Mouse (Mus musculus): ENCODE data around the gene Atg4d. TPM values are rescaled to one million over a fixed set of nuclear protein-coding genes. Genes with fewer than 3 reads are reported as not detected.

Gene Atg4d
- 28.1 and 29.4 TPM in 2 replicates for polyA plus RNA-seq (2012; rRNA removed)

DNA sequence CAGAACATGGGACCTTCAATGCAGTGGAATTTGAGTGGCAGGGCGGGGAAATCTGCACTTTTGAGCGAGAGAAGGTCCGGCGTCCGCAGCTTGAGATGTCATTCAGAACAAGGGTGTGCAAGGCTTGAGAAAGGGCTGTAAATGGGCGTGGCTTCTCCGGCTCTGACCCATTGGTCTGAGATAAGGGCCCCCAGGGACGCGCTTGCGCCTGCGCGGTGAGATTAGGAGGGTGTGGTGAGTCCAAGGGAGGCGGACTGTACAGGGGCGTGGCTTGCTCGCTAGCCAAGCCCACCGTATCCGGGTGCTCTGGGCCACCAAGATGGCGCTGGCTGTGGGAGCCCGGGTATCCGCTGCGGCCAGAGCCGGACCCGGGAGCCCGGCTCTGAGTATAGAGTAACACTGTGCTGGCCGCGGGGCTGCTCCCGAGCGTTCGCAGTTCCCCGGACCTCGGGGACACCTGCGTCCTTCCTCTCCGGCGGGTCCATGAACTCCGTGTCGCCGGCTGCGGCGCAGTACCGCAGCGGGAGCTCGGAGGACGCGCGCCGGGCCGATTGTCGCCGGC, at the start of gene Atg4d:
Atg4d (plus strand) TSS at position 294 of the 562 bp plus-strand sequence.

DNA sequence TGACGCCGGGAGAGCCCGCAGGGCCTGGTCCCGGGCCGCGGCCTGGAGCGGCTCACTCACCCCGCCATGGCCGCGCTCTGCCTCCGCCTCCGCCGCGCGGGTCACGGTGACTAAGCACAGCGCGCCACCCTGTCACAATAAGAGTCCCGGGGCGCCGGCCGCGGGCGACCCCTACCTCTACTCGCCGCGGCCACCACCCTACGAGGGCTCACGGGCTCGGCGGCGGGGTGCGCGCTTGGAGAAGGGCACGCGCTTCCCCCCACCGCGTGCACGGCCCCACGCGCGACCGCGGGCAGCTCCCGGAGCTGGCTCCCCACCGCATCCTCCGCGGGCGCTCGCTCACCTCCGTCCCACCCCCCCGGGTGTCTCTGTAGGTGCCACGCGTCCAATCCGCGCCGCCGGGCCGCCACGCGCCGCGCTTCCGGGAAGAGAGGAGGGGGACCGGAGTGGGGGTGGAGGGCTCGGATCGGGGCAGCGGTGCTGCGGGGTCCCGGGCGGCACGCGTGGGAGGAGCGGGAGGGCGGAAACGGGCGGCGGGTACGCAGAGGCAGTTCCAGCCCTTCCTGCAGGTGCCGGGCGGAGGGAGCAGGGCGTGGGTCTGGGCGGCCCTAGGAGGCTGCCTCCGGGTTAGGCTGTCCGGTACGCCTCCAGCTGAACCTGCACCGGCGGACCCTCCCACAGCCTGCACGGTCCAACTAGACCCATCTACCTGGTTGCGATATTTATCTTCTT, 26.2 kb upstream of the Atg4d start, which contains the start of gene Keap1:
Keap1 (minus strand) TSS at position 629 of the 732 bp plus-strand sequence.

GRCm38 (mm10) chr9:21248326-21248725, 16.8 kb upstream of the Atg4d start, which contains the start of gene S1pr5:
TSS of gene S1pr5 (minus strand) at chr9:21248443.

DNA sequence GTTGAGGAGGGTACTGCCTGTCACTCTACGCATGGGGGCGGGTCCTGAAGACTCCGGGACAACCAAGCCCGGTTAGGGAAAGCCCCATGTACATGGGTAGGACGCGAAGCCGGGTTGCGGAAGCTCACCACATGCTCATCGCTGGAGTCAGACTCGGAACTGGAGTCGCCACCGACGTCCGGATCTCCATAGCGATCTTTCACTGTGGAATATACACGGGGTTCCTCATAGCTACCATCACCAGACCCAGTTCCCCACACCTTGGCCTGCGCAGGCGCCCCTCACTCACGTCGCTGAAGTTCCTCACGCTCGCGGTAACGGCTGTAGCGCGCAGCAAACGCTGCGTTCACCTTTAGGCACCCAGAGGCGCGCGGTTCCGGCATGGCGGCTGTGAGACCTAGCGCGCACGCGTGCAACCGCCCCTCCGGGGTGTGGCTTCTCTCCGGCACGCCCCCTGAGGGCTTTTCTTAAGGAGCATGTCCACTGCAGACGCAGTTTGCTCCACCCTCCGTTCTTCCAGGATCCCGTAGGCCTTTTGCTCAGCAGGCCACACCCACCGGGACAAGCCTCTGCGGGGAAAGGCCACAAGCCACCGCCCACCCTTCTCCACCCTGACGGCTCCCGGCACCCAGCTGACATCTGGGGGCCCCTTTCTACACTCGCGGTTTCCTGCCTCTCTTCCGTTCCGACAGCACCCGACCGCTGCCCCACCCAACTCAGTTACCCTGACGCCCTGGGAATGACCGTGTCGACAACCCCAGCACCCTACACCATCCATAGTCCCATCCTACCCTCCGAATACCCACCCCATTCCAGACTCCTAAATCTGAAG, 22.7 kb downstream of the Atg4d start, which contains the start of gene Kri1:
Kri1 (minus strand) TSS at position 399 of the 832 bp plus-strand sequence.

GRCm38 (mm10) chr9:21291022-21291787, 26.1 kb downstream of the Atg4d start, which contains the start of gene Cdkn2d:
TSS of gene Cdkn2d (minus strand) at chr9:21291407.

DNA sequence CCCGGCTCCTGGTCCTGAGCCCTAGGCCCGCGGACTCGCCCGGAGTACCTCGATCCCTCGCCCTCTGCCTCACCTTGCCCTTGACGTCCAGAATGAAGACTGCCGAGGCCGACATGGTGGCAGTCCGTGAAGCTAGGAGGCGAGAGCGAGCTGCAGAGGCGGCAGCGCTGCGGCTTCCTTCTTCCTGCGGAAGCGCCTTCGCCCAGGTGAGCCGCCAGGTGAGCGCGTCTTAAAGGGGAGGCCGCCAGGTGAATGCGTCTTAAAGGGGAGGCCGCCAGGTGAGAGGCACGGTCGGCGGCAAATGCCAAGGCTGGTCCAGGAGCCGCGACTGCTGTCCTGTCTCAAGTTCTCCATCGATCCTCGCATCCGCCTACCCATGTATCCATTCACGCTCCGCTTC, 47.0 kb downstream of the Atg4d start, which contains the start of gene Ap1m2:
Ap1m2 (minus strand) TSS at position 204 of the 400 bp plus-strand sequence.

DNA sequence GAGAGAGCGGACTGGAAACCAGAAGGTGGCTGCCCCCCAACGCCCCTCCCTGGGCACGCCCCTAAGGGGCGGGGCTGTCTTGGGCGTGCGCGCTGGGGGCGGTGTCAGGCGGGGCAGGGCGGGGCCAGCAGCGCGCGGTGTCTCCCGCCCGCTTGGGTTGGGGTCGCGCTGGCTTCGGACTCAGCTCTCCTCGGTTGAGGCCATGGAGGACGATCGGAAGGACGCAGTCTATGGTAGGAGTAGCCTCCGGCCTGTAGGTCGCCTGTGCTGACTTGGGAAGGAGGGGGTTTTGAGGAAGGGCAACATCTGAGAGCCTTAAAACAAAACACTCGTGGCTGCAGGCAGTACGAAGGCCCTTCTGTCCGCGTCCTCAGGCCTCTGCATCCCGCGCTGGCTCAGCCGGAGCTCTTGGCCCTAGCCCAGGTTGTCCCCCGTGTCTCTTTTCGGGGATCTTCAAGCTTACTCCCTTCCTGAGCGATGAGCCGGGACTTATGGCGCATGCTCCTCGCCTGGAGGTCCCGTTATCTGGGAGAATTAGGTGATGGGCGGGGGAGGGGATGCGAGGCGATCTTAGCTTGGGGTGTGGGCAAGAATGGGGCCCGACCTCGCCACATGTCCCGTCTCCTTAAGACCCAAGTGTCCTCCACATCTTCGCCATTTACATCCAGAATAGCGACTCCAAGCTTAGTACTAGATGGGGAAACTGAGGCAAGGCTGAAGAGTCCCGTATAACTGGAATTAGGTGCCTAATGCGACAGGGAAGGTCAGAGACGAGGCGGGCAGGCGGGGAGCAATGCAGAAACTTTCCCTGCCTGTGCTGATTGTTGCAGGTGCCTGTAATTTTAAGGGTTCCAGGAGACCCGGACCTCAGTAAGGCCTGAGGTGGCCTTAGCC, 55.8 kb downstream of the Atg4d start, which contains the start of gene Slc44a2:
Slc44a2 (plus strand) TSS at position 80 of the 894 bp plus-strand sequence.

Other genes with a start within 250 kb of the Atg4d start
- 10.1 and 10.5 TPM in 2 replicates for gene Icam1, start 249.3 kb upstream of the Atg4d start, polyA plus RNA-seq (2012; rRNA removed)
- 20.4 and 20.9 TPM in 2 replicates for gene Icam4, start 235.9 kb upstream of the Atg4d start, polyA plus RNA-seq (2012; rRNA removed)
- gene Icam5, start 233.2 kb upstream of the Atg4d start, polyA plus RNA-seq (2012; rRNA removed): 0.29 and 0.32 TPM in 2 replicates
- 0.14 TPM in 1 of 2 replicates, not detected in the other for gene Zglp1, start 198.2 kb upstream of the Atg4d start, polyA plus RNA-seq (2012; rRNA removed)
- 0.42 TPM in 2 replicates for gene Gm49373, start 192.2 kb upstream of the Atg4d start, polyA plus RNA-seq (2012; rRNA removed)
- gene Fdx1l, start 191.7 kb upstream of the Atg4d start, polyA plus RNA-seq (2012; rRNA removed): 25.0 and 27.6 TPM in 2 replicates
- gene Gm38431, start 173.3 kb upstream of the Atg4d start, polyA plus RNA-seq (2012; rRNA removed): 1.0 and 1.2 TPM in 2 replicates
- 14.5 and 16.7 TPM in 2 replicates for gene Raver1, start 173.3 kb upstream of the Atg4d start, polyA plus RNA-seq (2012; rRNA removed)
- gene Tyk2, start 134.1 kb upstream of the Atg4d start, polyA plus RNA-seq (2012; rRNA removed): 7.8 and 8.0 TPM in 2 replicates
- 88.6 and 96.9 TPM in 2 replicates for gene Cdc37, start 115.3 kb upstream of the Atg4d start, polyA plus RNA-seq (2012; rRNA removed)
- gene Pde4a, start 99.6 kb upstream of the Atg4d start, polyA plus RNA-seq (2012; rRNA removed): 1.5 and 1.6 TPM in 2 replicates
- gene Keap1, start 25.9 kb upstream of the Atg4d start, polyA plus RNA-seq (2012; rRNA removed): 17.2 and 17.3 TPM in 2 replicates
- 0.10 TPM in 2 replicates for gene S1pr5, start 16.9 kb upstream of the Atg4d start, polyA plus RNA-seq (2012; rRNA removed)
- gene Kri1, start 22.7 kb downstream of the Atg4d start, polyA plus RNA-seq (2012; rRNA removed): 16.4 and 19.3 TPM in 2 replicates
- 50.5 and 57.7 TPM in 2 replicates for gene Cdkn2d, start 26.1 kb downstream of the Atg4d start, polyA plus RNA-seq (2012; rRNA removed)
- 0.45 and 0.55 TPM in 2 replicates for gene Ap1m2, start 47.0 kb downstream of the Atg4d start, polyA plus RNA-seq (2012; rRNA removed)
- gene Slc44a2, start 55.4 kb downstream of the Atg4d start, polyA plus RNA-seq (2012; rRNA removed): 13.5 and 14.8 TPM in 2 replicates
- gene Ilf3, start 102.6 kb downstream of the Atg4d start, polyA plus RNA-seq (2012; rRNA removed): 18.1 and 20.1 TPM in 2 replicates
- gene Qtrt1, start 146.5 kb downstream of the Atg4d start, polyA plus RNA-seq (2012; rRNA removed): 21.2 and 22.9 TPM in 2 replicates
- gene Dnm2, start 159.6 kb downstream of the Atg4d start, polyA plus RNA-seq (2012; rRNA removed): 27.2 and 33.8 TPM in 2 replicates
- gene Tmed1, start 245.0 kb downstream of the Atg4d start, polyA plus RNA-seq (2012; rRNA removed): 18.9 and 20.8 TPM in 2 replicates

Measured in liver, embryonic 18 days (tissue).